8 mouse cellular contexts compared by ENCODE assay signal in genomic region chr11:87010476-87010875, GRCm38 (mm10). TPM values are rescaled to one million over a fixed set of nuclear protein-coding genes. Genes with fewer than 3 reads are reported as not detected.
DNase-seq lines count a peak whose midpoint lies in the region; ATAC-seq and TF ChIP-seq lines count a peak whose summit lies in the region.
"Had no signal": no experiment of that assay in that cellular context is flagged by ENCODE, and none has a peak within 500 bp of the region (broad histone marks: within the 10 kb centered on the region; RNA-seq: fewer than 3 reads in every experiment).

No protein-coding gene starts in this region.

- no peak for TF ChIP-seq POLR2A in CH12.LX (IDR thresholded peaks at IDR 0.05; ENCODE audit: low read depth, low read length)

- in situ Hi-C loops in CH12.LX (cut with MboI; ENCODE audit: low pct_ligation_motif_present, low pct_unique_long_range_greater_than_20kb, low sequenced_read_pairs) = no loop called here

- H3K27ac ChIP-seq in CH12.LX (ENCODE audit: insufficient read depth, low read depth) = no peak overlapping the region
- H3K27ac ChIP-seq in liver, embryonic 14.5 days = no peak overlapping the region
- H3K27ac ChIP-seq: lung, embryonic 15.5 days had no signal

- peak overlapping the region; percentile 54; the same call in 1 of the 2 replicates for H3K4me2 ChIP-seq in CH12.LX (ENCODE audit: insufficient read depth, low read depth, poor library complexity, severe bottlenecking)
- no peak overlapping the region for H3K4me2 ChIP-seq in liver, embryonic 14.5 days (ENCODE audit: low read depth)
- H3K4me2 ChIP-seq: lung, embryonic 15.5 days had no signal

- H3K9me3 ChIP-seq in CH12.LX (replicated peaks; ENCODE audit: low read length) = no peaks in the 10 kb centered on the region
- H3K9me3 ChIP-seq in liver, embryonic 14.5 days (ENCODE audit: control insufficient read depth, low read length) = no peaks in the 10 kb centered on the region
- H3K9me3 ChIP-seq: lung, embryonic 15.5 days had no signal

- H3K9ac ChIP-seq in CH12.LX (ENCODE audit: insufficient read depth, low read depth) = 0 out of 2 replicates have a peak overlapping the region, but pooled peaks have one; percentile 6
- no peak overlapping the region for H3K9ac ChIP-seq in liver, embryonic 14.5 days (replicated peaks)
- H3K9ac ChIP-seq: lung, embryonic 15.5 days had no signal

- no peaks in the 10 kb centered on the region for H3K36me3 ChIP-seq in CH12.LX (replicated peaks in 1 of 2; ENCODE audit: control insufficient read depth in 1 of 2, insufficient read depth in 1 of 2, low read length in 1 of 2)
- no peaks in the 10 kb centered on the region for H3K36me3 ChIP-seq in liver, embryonic 14.5 days (replicated peaks; ENCODE audit: control insufficient read depth, insufficient read depth, low read depth)
- H3K36me3 ChIP-seq: lung, embryonic 15.5 days had no signal

- no peak for TF ChIP-seq EP300 in CH12.LX (IDR thresholded peaks at IDR 0.05; ENCODE audit: low read length)
- TF ChIP-seq EP300 in liver, embryonic 14.5 days (IDR thresholded peaks at IDR 0.05; ENCODE audit: low read depth) = no peak

- dilution Hi-C loops in CH12.LX (cut with MboI; ENCODE audit: extremely low pct_ligation_motif_present, extremely low pct_unique_long_range_greater_than_20kb, low sequenced_read_pairs) = no loop called here

- WGBS in liver, embryonic 14.5 days (ENCODE audit: insufficient replicate concordance) = 17% methylated on average over 9 of the region's 9 CpGs

- no peak overlapping the region for H3K4me3 ChIP-seq in CH12.LX (replicated peaks in 1 of 3; ENCODE audit: low read depth in 2 of 3, low read length in 2 of 3, poor library complexity in 1 of 3)
- H3K4me3 ChIP-seq in liver, embryonic 14.5 days (ENCODE audit: insufficient read depth in 1 of 2, low read depth in 2 of 2, low read length in 2 of 2) = no peak overlapping the region
- H3K4me3 ChIP-seq: lung, embryonic 15.5 days had no signal

- H3K79me2 ChIP-seq in CH12.LX (replicated peaks; ENCODE audit: control insufficient read depth, extremely low read depth, insufficient read depth, poor library complexity, severe bottlenecking) = no peaks in the 10 kb centered on the region

- H3K4me1 ChIP-seq in CH12.LX (ENCODE audit: control insufficient read depth in 1 of 2, insufficient read depth in 2 of 2) = peaks cover 7 to 13% of the 10 kb centered on the region in 2 experiments; a peak in 3 of 4 replicates
- no peaks in the 10 kb centered on the region for H3K4me1 ChIP-seq in liver, embryonic 14.5 days (replicated peaks; ENCODE audit: control insufficient read depth in 2 of 2, insufficient read depth in 2 of 2, low read length in 1 of 2)

- TF ChIP-seq RAD21 in CH12.LX (IDR thresholded peaks at IDR 0.05; ENCODE audit: low read depth, low read length) = peak; percentile 94

- no peaks in the 10 kb centered on the region for H3K27me3 ChIP-seq in CH12.LX (replicated peaks)
- H3K27me3 ChIP-seq in liver, embryonic 14.5 days (ENCODE audit: control insufficient read depth, insufficient read depth, low read length) = no peaks in the 10 kb centered on the region
- H3K27me3 ChIP-seq: lung, embryonic 15.5 days had no signal

- ATAC-seq in liver, embryonic 14.5 days (ENCODE audit: insufficient read depth) = no peak

- DNase-seq in 3T3-L1 (ENCODE audit: low read depth, low spot score) (peak; percentile 92), CH12.LX (ENCODE audit: extremely low read depth) (peak; percentile 60)
- DNase-seq in cerebellum, adult 18-20 months = peak; percentile 63 to 76
- peak; percentile 26 to 34 for DNase-seq in gastrocnemius, adult 8-10 months (ENCODE audit: low spot score in 2 of 2)
- peak; percentile 66 for DNase-seq in kidney, adult 18-20 months
- DNase-seq in liver, embryonic 14.5 days (ENCODE audit: low read depth in 3 of 3, low spot score in 3 of 3) = no peak
- peak; percentile 90 for DNase-seq in retina, embryonic 14.5 days (ENCODE audit: low spot score)

- peak; percentile 87 to 91 for TF ChIP-seq CTCF in CH12.LX (conservative IDR thresholded peaks at IDR 0.05 in 1 of 2, IDR thresholded peaks at IDR 0.05 in 1 of 2; ENCODE audit: low read depth in 2 of 2, low read length in 2 of 2)
- TF ChIP-seq CTCF in liver, embryonic 14.5 days (IDR thresholded peaks at IDR 0.05; ENCODE audit: low read depth) = peak; percentile 54

TF ChIP-seq in CH12.LX, 34 proteins besides CTCF, POLR2A, EP300 and RAD21:
- no peak for TF ChIP-seq TCF12 (IDR thresholded peaks at IDR 0.05; ENCODE audit: low read depth, low read length)
- 0 out of 2 replicates have a peak, but pooled peaks have one; percentile 17 for TF ChIP-seq ZNF384 (IDR thresholded peaks at IDR 0.05; ENCODE audit: low read depth, low read length)
- peak; percentile 90 for TF ChIP-seq SMC3 (IDR thresholded peaks at IDR 0.05; ENCODE audit: low read depth, low read length)
- TF ChIP-seq JUND (conservative IDR thresholded peaks at IDR 0.05; ENCODE audit: low read depth, low read length) = peak; percentile 58; the same call in 1 of the 2 replicates
- TF ChIP-seq ZC3H11A (IDR thresholded peaks at IDR 0.05; ENCODE audit: low read depth, low read length) = peak; percentile 65; the same call in 1 of the 2 replicates

RNA-seq across cellular contexts. Expression of gene Ypel2, which starts 17.0 kb away (rescaled TPM):
- 0.17 and 0.38 TPM in 2 replicates for total RNA-seq in CH12.LX (2012; rRNA removed)
- total RNA-seq in CH12.LX (2014; rRNA removed) = 0.61 and 0.91 TPM in 2 replicates
- polyA plus RNA-seq in CH12.LX (2012; ENCODE audit: insufficient read length, low read depth) = 0.35 and 0.59 TPM in 2 replicates
- 1 to 10 TPM; 4.5 to 6.8 (median 4.9) TPM for total RNA-seq in gastrocnemius, adult 8-10 months (2022)
- polyA plus RNA-seq in liver, embryonic 14.5 days (2012; rRNA removed) = 0.55 and 0.70 TPM in 2 replicates
- polyA plus RNA-seq in liver, embryonic 14.5 days (2014; fragmentation: Nextera tagmentation; extraction: Ambion mirVana) = 0.83 and 0.94 TPM in 2 replicates

Comparison
In these comparisons a context has a peak if more than half of its experiments do, and no peak if none do; other contexts are left out.
1. DNase-seq: peak in 3T3-L1 (single experiment), CH12.LX (single experiment), cerebellum, adult 18-20 months (2 of 2), gastrocnemius, adult 8-10 months (2 of 2), kidney, adult 18-20 months (single experiment) and retina, embryonic 14.5 days (single experiment); none in liver, embryonic 14.5 days (0 of 3).